Mouse (Mus musculus) heart, postnatal 0 days (tissue): ENCODE results near the gene Efna5. TPM values are rescaled to one million over a fixed set of nuclear protein-coding genes. Genes with fewer than 3 reads are reported as not detected.

Experiments used
- ATAC-seq: fragments of 200-750 bp; cut with Nextera tagmentation; 2 replicates; pipeline ENCODE4 v1.8.0; 2017; ENCODE audit warnings: low read depth, moderate number of reproducible peaks, moderate library complexity; ENCODE audit not compliant: insufficient read depth
- DNase-seq: peaks from one replicate; pipeline ENCODE4 v3.0.0-alpha.2; 2016; ENCODE audit warnings: low spot score
- H3K27ac ChIP-seq: fragments of 300-500 bp; sonication (generic); 2 replicates; pipeline ENCODE4 v1.5.1; 2014; ENCODE audit warnings: low read depth, mild to moderate bottlenecking
- H3K27me3 ChIP-seq: fragments of 300-500 bp; sonication (generic); 2 replicates; pipeline ENCODE4 v1.6.1; 2014; ENCODE audit warnings: low read length, mixed read lengths; ENCODE audit not compliant: control insufficient read depth, insufficient read depth
- H3K36me3 ChIP-seq: fragments of 300-500 bp; sonication (generic); replicated peaks from 2 replicates; pipeline ENCODE4 v1.6.1; 2014; ENCODE audit warnings: low read length, mixed read lengths; ENCODE audit not compliant: control insufficient read depth, insufficient read depth
- H3K4me1 ChIP-seq: fragments of 300-500 bp; sonication (generic); 2 replicates; pipeline ENCODE4 v1.6.1; 2014; ENCODE audit warnings: antibody characterized with exemption; ENCODE audit not compliant: control insufficient read depth, insufficient read depth
- H3K4me2 ChIP-seq: fragments of 300-500 bp; sonication (generic); 2 replicates; pipeline ENCODE4 v1.6.1; 2014; ENCODE audit warnings: low read depth, mild to moderate bottlenecking, low read length, moderate library complexity
- H3K4me3 ChIP-seq: fragments of 300-500 bp; sonication (generic); 2 replicates; pipeline ENCODE4 v1.5.1; 2014; ENCODE audit warnings: low read depth, low read length
- H3K9ac ChIP-seq: fragments of 300-500 bp; sonication (generic); replicated peaks from 2 replicates; pipeline ENCODE4 v1.6.1; 2014; ENCODE audit warnings: low read depth, low read length, mixed read lengths
- H3K9me3 ChIP-seq: fragments of 300-500 bp; sonication (generic); replicated peaks from 2 replicates; pipeline ENCODE4 v1.6.1; 2016; ENCODE audit warnings: low read length; ENCODE audit not compliant: control insufficient read depth
- CTCF ChIP-seq: IDR thresholded peaks from 2 replicates; pipeline ENCODE4 v1.5.1; 2016; ENCODE audit warnings: antibody characterized with exemption, control low read depth, low read depth
- EP300 ChIP-seq: IDR thresholded peaks from 2 replicates; pipeline ENCODE4 v1.6.1; 2016; ENCODE audit warnings: antibody characterized with exemption, low read depth
- WGBS: fragments of 180-500 bp; shearing (Covaris S2); extraction: QIAGEN DNeasy Blood & Tissue Kit; methylation state at CpG from one replicate; pipeline ENCODE4 v1.1.7; 2014; 5-methylcytosine and 5-hydroxymethylcytosine counted together
- polyA plus RNA-seq: library from polyadenylated mRNA; unstranded; fragments of >200 nt; fragmentation: Nextera tagmentation; extraction: Ambion mirVana; gene quantifications from 2 replicates; pipeline ENCODE4 v1.2.1, GENCODE M21; 2015
- total RNA-seq: library from RNA; depleted of rRNA; stranded (reverse); fragments of >200 nt; gene quantifications from 2 replicates; pipeline ENCODE4 v1.2.3, GENCODE M21; 2014; ENCODE audit warnings: low replicate concordance

The Efna5 gene
- total and polyA plus RNA-seq, 2 experiments from 2014 or later: 3.7 to 16.2 TPM

- Histone ChIP-seq H3K4me1 (no peaks in the 10 kb centered on the region), H3K4me2 (peak overlapping the region; percentile 100), H3K27me3 (no peaks in the 10 kb centered on the region; the same call in 1 of the 2 replicates), H3K9ac (peak overlapping the region; percentile 60; the same call in 1 of the 2 replicates), H3K4me3 (peak overlapping the region; percentile 91), H3K27ac (peak overlapping the region; percentile 86; the same call in 1 of the 2 replicates), H3K9me3 (no peaks in the 10 kb centered on the region), H3K36me3 (no peaks in the 10 kb centered on the region)
- DNase-seq (peak; percentile 75), ATAC-seq (no peak)
- under 1% methylated on average over 16 of the region's 16 CpGs for WGBS
- TF ChIP-seq EP300 (no peak), CTCF (peak; percentile 93)
Observed at GRCm38 (mm10) chr17:62884129-62884506, 3.0 kb upstream of the Efna5 start.

GRCm38 (mm10) chr17:62883476-62884128, 2.5 kb upstream of the Efna5 start:
- ATAC-seq: no peak
- Histone ChIP-seq H3K4me3 (peak overlapping the region; percentile 91), H3K9ac (peak overlapping the region; percentile 60), H3K27me3 (no peaks in the 10 kb centered on the region; the same call in 1 of the 2 replicates), H3K4me1 (no peaks in the 10 kb centered on the region), H3K27ac (peak overlapping the region; percentile 86), H3K4me2 (peak overlapping the region; percentile 100), H3K9me3 (no peaks in the 10 kb centered on the region), H3K36me3 (no peaks in the 10 kb centered on the region)
- peak; percentile 25 for DNase-seq
- under 1% methylated on average over 34 of the region's 34 CpGs for WGBS
- TF ChIP-seq EP300: no peak
- no peak for TF ChIP-seq CTCF

GRCm38 (mm10) chr17:62882726-62883475, 1.8 kb upstream of the Efna5 start:
- no peaks in the 10 kb centered on the region; the same call in 1 of the 2 replicates for H3K27me3 ChIP-seq
- TF ChIP-seq CTCF (no peak), EP300 (peak; percentile 41; the same call in 1 of the 2 replicates)
- H3K4me1 ChIP-seq: no peaks in the 10 kb centered on the region
- no peaks in the 10 kb centered on the region for H3K9me3 ChIP-seq
- DNase-seq (peak; percentile 99), ATAC-seq (peak; percentile 84)
- peak overlapping the region; percentile 86 for H3K27ac ChIP-seq
- H3K4me2 ChIP-seq: peak overlapping the region; percentile 100
- H3K36me3 ChIP-seq: no peaks in the 10 kb centered on the region
- H3K9ac ChIP-seq: peak overlapping the region; percentile 83
- WGBS: 0% methylated on average over 43 of the region's 53 CpGs
- peak overlapping the region; percentile 91 for H3K4me3 ChIP-seq

GRCm38 (mm10) chr17:62881791-62882725, 941 bp upstream of the Efna5 start:
- DNase-seq: peak; percentile 65
- Histone ChIP-seq H3K9ac (peak overlapping the region; percentile 83), H3K4me1 (no peaks in the 10 kb centered on the region), H3K4me3 (peak overlapping the region; percentile 91), H3K36me3 (no peaks in the 10 kb centered on the region), H3K9me3 (no peaks in the 10 kb centered on the region), H3K4me2 (peak overlapping the region; percentile 100), H3K27ac (peak overlapping the region; percentile 86), H3K27me3 (no peaks in the 10 kb centered on the region; the same call in 1 of the 2 replicates)
- no peak for TF ChIP-seq EP300
- no peak for TF ChIP-seq CTCF
- ATAC-seq: peak; percentile 25
- 0% methylated on average over 58 of the region's 58 CpGs for WGBS
